Mouse (Mus musculus) megakaryocyte, adult 5-6 weeks (primary cell): Measurements from ENCODE around the gene Vipas39. TPM values are rescaled to one million over a fixed set of nuclear protein-coding genes. Genes with fewer than 3 reads are reported as not detected.

Source experiments
- ATAC-seq: 2 replicates; pipeline ENCODE4 v1.8.0; 2016; ENCODE audit warnings: mild to moderate bottlenecking, inconsistent platforms; ENCODE audit not compliant: poor library complexity, severe bottlenecking
- total RNA-seq, 2 experiments: library from RNA; stranded (forward) in 1 of 2; stranded (reverse) in 1 of 2; fragments of 153-499, 151-499 nt in 1 of 2; fragments of 221-1000, 200-1000 nt in 1 of 2; gene quantifications; 2 replicates each; pipeline versions ENCODE4 v1.2.3 to v1.2.4; 2015 to 2017

Gene Vipas39
- total RNA-seq, 2 experiments from 2014 or later = 26.4 to 29.3 TPM

GRCm38 (mm10) chr12:87199973-87200586 lies 66.0 kb downstream of the Vipas39 start, which contains the start of gene Tmed8:
TSS of gene Tmed8 (minus strand) at chr12:87200454.
- ATAC-seq = peak; percentile 89

- peak; percentile 50 for ATAC-seq
Observed at GRCm38 (mm10) chr12:87199206-87199972, 66.7 kb downstream of the Vipas39 start, which contains the start of gene Samd15. TSS of gene Samd15 (plus strand) at chr12:87199723.

GRCm38 (mm10) chr12:87198792-87199191 lies 67.3 kb downstream of the Vipas39 start:
- no peak for ATAC-seq

- ATAC-seq = no peak
Observed at GRCm38 (mm10) chr12:87196310-87196709, 69.7 kb downstream of the Vipas39 start.

- no peak for ATAC-seq
Observed at GRCm38 (mm10) chr12:87195069-87195468, 71.0 kb downstream of the Vipas39 start.

GRCm38 (mm10) chr12:87193008-87193407 lies 73.0 kb downstream of the Vipas39 start:
- peak; percentile 86 for ATAC-seq

Other genes with a start within 250 kb of the Vipas39 start
- not detected in 2 replicates for gene Tmem63c, start 244.9 kb downstream of the Vipas39 start, total RNA-seq (2015)
- gene Tmem63c, start 244.9 kb downstream of the Vipas39 start, total RNA-seq (2017) = not detected in 2 replicates
- not detected in 2 replicates for gene Ngb, start 163.7 kb downstream of the Vipas39 start, total RNA-seq (2015)
- gene Ngb, start 163.7 kb downstream of the Vipas39 start, total RNA-seq (2017) = not detected in 2 replicates
- gene Gstz1, start 119.1 kb downstream of the Vipas39 start, total RNA-seq (2015) = 9.7 and 10.6 TPM in 2 replicates
- 8.5 and 11.6 TPM in 2 replicates for gene Gstz1, start 119.1 kb downstream of the Vipas39 start, total RNA-seq (2017)
- 3.6 and 3.9 TPM in 2 replicates for gene Pomt2, start 118.3 kb downstream of the Vipas39 start, total RNA-seq (2015)
- 3.1 and 3.3 TPM in 2 replicates for gene Pomt2, start 118.3 kb downstream of the Vipas39 start, total RNA-seq (2017)
- 0.18 and 0.22 TPM in 2 replicates for gene Samd15, start 66.5 kb downstream of the Vipas39 start, total RNA-seq (2015)
- gene Samd15, start 66.5 kb downstream of the Vipas39 start, total RNA-seq (2017) = 0.11 and 1.2 TPM in 2 replicates
- gene Tmed8, start 65.8 kb downstream of the Vipas39 start, total RNA-seq (2015) = 7.1 and 7.9 TPM in 2 replicates
- gene Tmed8, start 65.8 kb downstream of the Vipas39 start, total RNA-seq (2017) = 8.7 and 10.8 TPM in 2 replicates
- gene Noxred1, start 27.5 kb downstream of the Vipas39 start, total RNA-seq (2015) = 0.87 and 1.9 TPM in 2 replicates
- gene Noxred1, start 27.5 kb downstream of the Vipas39 start, total RNA-seq (2017) = 0.45 and 0.81 TPM in 2 replicates
- 45.5 and 61.6 TPM in 2 replicates for gene Ahsa1, start 223 bp upstream of the Vipas39 start, total RNA-seq (2015)
- gene Ahsa1, start 223 bp upstream of the Vipas39 start, total RNA-seq (2017) = 166 and 169 TPM in 2 replicates
- gene Ism2, start 33.4 kb upstream of the Vipas39 start, total RNA-seq (2015) = not detected in 2 replicates
- gene Ism2, start 33.4 kb upstream of the Vipas39 start, total RNA-seq (2017) = not detected in 2 replicates
- gene Sptlc2, start 122.1 kb upstream of the Vipas39 start, total RNA-seq (2015) = 210 and 245 TPM in 2 replicates
- 168 and 181 TPM in 2 replicates for gene Sptlc2, start 122.1 kb upstream of the Vipas39 start, total RNA-seq (2017)
- 74.3 and 85.7 TPM in 2 replicates for gene Slirp, start 177.6 kb upstream of the Vipas39 start, total RNA-seq (2015)
- gene Slirp, start 177.6 kb upstream of the Vipas39 start, total RNA-seq (2017) = 34.3 and 64.3 TPM in 2 replicates
- gene Alkbh1, start 177.8 kb upstream of the Vipas39 start, total RNA-seq (2015) = 17.7 and 19.5 TPM in 2 replicates
- gene Alkbh1, start 177.8 kb upstream of the Vipas39 start, total RNA-seq (2017) = 25.6 and 32.2 TPM in 2 replicates
- gene Snw1, start 206.0 kb upstream of the Vipas39 start, total RNA-seq (2015) = 38.4 and 38.9 TPM in 2 replicates
- 124 and 141 TPM in 2 replicates for gene Snw1, start 206.0 kb upstream of the Vipas39 start, total RNA-seq (2017)
- not detected in 2 replicates for gene Gm5788, start 228.5 kb upstream of the Vipas39 start, total RNA-seq (2015)
- gene Gm5788, start 228.5 kb upstream of the Vipas39 start, total RNA-seq (2017) = not detected in 2 replicates
- gene Gm8300, start 248.1 kb upstream of the Vipas39 start, total RNA-seq (2015) = not detected in 2 replicates
- not detected in 2 replicates for gene Gm8300, start 248.1 kb upstream of the Vipas39 start, total RNA-seq (2017)